Mouse (Mus musculus): ENCODE measurements around the gene Uso1.

The Uso1 gene

DNA sequence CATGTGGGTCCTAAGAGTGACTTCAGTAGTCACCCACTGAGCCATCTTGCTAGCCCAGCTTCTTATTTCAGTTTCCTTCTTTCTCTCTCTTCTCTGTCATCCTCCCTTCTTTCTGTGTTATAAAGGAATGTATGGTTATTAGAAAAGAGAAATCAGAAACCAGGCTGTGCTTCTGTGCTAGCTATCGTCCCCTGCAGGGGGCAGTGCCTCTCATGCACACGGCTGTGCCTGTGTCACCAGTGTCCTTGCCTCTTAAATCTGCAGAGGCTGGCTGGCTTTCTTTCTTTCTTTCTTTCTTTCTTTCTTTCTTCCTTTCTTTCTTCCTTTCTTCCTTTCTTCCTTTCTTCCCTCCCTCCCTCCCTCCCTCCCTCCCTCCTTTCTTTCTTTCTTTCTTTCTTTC lies 58.0 kb downstream of the Uso1 start:
- DNase-seq (ENCODE audit: inconsistent ontology term) = peak; percentile 21

- DNase-seq (ENCODE audit: inconsistent ontology term) = no peak
Observed at GRCm38 (mm10) chr5:92196895-92197811, 59.4 kb downstream of the Uso1 start.

DNA sequence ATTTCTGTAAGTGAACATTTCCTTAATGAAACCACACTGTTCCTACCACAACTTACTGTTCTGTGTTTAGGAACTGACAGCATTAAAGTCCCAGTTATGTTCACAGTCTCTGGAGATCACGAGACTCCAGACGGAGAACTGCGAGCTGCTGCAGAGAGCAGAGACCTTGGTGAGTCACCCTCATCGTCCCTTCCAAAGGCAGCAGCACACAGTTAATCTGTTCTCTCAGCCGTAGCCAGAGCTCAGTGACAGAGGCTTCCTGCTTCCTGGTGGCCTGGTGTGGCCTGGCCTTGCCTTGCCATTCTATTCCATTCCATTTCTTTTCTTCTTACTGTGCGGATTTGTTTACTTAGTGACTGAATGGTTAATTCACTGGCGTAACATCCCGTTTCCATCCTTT lies 60.5 kb downstream of the Uso1 start:
- DNase-seq (ENCODE audit: inconsistent ontology term) = no peak

DNA sequence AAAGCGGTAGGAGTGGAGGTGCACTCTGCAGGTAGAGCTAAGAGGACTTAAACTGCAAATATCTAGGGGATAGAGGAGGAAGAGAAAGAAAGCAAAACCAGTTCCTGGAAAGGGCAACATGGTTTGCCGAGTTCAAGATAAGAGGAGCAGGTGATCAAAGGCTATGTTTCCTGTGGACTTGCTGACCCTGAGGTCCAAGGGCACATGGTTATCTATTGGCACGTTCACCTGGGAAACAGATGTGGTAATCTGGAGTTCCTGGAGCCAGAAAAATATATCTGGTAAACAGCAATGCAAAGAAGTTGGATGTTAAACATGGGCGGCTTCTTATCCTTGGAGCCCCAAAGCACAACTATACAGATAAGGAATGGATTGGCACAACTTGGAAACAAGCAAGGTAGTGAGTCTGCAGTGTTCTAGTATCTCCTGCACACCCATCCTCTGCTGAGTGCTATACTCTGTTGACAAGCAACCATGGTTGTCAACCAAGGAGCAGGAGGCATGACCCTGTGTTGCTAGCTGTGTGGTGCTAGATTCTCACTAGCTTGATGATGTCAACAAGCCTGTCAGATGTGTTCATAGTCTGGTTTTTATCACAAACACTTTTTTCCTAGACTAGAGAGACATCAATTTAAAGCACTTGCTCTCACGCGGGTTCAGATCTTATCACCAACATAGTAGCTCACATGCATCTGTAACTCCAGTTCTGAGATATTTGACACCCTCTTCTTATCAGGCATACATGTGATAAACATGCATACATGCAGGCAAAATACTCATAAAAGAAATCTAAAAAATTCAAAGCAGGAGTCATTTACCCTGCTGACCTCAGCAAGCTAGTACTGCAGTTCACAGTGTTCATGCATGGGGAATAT lies 66.7 kb downstream of the Uso1 start:
- DNase-seq (ENCODE audit: inconsistent ontology term) = no peak

DNA sequence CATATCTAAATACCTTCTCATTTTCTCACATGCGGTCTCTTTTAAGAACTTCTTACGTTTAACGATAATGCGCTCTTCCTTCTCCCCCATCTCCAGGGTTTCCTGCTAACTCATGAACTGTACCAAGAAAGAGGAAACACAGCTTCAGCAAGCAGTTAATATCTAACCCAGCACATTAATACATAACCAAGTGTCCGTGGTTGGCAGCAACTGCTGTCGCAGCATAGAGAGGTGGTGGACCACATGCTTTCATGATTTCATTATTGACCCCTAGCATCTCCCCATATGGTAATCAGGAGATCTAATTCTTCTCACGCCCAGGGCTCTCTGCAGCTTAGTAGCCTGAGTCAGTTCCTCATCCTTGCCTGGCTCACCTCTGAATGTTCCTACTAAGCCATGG lies 67.4 kb downstream of the Uso1 start:
- no peak for DNase-seq (ENCODE audit: inconsistent ontology term)

DNA sequence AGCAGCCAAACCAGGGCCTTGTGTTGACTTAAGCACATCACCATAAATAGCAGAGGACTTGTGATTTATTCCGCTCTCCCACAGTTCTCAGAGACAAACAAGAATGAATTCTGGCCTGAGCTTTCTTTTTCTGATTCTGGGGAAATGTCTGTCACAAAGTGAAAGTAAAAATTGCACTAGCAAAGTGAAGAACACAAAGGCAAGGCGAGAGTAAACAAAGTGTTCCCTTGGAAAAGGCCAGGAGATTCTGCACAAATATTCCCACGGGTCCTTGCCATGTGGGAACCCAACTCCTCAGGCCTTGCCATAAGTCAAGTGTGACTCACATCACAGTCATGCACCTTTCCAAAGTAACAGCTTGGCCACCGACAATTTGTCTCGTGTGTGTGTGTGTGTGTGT lies 68.0 kb downstream of the Uso1 start:
- no peak for DNase-seq (ENCODE audit: inconsistent ontology term)

DNA sequence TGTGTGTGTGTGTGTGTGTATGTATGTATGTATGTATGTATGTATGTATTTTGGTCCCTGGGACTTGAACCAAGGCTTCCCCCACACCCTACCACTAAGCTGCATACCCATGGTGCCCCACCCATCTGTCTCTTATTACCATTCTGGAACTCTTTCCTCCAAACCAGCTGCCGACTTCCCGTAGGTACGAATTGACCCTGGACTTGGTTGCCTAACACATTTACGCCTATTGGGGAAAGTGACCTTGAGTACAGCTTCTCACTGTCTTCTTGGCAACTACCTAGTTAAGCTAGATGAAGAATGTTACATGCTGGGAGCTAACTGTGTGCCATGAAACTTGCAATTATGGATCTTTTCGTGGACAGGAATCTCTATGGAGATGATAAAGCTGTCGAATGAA lies 68.4 kb downstream of the Uso1 start:
- no peak for DNase-seq (ENCODE audit: inconsistent ontology term)

DNA sequence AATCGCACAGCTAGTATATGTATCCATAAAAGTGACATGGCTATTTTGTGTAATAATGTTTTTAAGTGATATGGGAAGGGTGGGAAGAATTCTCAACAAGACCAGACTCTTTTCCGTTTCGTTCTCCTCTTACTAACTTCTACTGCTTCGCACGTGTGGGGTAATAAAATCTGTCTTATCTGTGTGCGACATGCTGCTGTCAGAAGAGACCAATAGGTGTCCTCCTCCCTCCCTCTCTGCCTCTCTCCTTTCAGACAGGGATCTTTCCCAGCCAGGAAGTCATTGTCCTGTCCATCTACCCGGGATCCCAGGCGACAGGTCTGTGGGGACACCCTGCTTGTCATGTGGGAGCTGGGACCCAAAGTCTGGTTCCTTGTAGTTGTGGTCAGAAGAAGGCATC lies 72.5 kb downstream of the Uso1 start:
- DNase-seq (ENCODE audit: inconsistent ontology term) = no peak

DNA sequence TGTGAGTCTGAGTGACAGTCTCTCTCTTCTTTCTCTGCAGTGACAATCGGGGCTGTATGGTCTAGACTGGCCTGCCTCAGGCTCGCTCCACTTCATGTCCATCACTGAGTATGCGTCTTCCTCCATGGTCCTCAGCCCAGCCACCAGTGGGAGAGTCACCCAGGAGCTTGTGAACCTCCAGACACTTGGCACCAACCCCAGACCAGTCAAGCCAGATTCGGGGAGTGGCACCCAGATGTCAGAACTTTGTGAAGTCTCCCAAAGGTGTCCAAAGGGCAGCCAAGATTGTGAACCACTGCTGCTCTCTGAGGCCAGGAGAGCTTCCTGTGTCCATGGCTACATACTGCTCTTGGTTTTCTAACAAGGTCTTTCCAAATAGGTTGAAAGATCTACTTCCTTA lies 74.5 kb downstream of the Uso1 start:
- no peak for DNase-seq (ENCODE audit: inconsistent ontology term)

- DNase-seq (ENCODE audit: inconsistent ontology term) = no peak
Observed at GRCm38 (mm10) chr5:92215308-92215707, 77.6 kb downstream of the Uso1 start, which contains the start of gene U90926. U90926 (minus strand) TSS chr5:92215408.

GRCm38 (mm10) chr5:92218915-92219793 lies 81.4 kb downstream of the Uso1 start:
- DNase-seq (ENCODE audit: inconsistent ontology term) = peak; percentile 12

GRCm38 (mm10) chr5:92219826-92220225 lies 82.1 kb downstream of the Uso1 start:
- peak; percentile 85 for DNase-seq (ENCODE audit: inconsistent ontology term)

- peak; percentile 80 for DNase-seq (ENCODE audit: inconsistent ontology term)
Observed at GRCm38 (mm10) chr5:92220287-92220902, 82.7 kb downstream of the Uso1 start.

DNA sequence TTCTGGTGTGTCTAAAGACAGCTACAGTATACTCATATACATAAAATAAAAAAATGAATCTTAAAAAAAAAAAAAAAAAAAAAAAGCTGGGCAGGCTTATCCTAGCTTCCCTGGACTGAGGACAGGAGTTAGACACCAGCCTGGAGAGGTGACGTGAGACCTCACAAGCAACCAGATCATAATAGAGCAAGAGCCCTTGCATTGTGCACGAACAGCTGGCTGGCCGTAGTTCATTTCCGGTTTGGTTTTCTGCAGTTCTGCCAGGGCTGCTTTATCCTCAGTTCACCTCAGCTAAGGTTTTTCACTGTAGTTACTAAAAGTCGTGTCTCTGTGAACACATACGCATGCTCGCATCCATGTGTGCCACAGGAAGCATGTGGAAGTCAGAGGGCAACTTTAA lies 90.0 kb downstream of the Uso1 start:
- DNase-seq (ENCODE audit: inconsistent ontology term) = no peak

DNA sequence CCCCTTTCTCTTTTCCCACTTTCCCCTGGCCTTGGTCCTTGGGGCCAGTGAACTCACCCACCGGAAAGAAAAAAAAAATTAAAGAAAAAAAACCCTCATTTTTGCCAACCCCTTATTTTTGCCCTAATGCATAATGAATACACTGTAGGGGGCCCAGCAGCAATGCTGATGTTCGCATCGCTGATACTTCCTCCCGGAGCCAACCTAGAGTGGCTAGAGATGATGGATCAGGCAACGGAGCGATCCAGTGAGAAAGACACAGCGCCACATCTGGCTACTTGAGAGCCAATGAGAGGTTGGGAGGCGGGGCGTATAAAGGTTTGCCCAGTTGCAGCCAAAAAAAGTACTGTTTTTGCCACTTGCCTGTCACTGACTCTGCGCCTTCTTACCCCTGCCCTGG lies 91.0 kb downstream of the Uso1 start:
- DNase-seq (ENCODE audit: inconsistent ontology term) = no peak

DNA sequence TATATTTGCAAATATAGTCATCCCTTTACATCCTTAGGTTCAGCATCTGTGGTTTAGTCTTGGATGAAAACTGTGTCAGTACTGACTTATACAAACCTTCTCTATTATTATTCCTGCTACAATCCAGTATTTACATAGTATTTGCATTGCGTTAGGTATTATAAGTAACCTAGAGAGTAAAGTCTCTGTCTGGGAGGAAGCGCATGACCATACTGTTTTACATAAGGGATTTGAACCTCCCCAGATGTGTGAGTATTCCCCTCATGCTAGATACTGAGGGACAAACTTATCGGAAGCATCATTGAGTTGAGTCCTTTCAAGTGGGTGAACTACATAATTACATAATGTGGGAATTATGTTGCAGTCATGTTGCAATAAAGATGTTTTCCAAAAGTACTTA lies 91.8 kb downstream of the Uso1 start:
- no peak for DNase-seq (ENCODE audit: inconsistent ontology term)

DNA sequence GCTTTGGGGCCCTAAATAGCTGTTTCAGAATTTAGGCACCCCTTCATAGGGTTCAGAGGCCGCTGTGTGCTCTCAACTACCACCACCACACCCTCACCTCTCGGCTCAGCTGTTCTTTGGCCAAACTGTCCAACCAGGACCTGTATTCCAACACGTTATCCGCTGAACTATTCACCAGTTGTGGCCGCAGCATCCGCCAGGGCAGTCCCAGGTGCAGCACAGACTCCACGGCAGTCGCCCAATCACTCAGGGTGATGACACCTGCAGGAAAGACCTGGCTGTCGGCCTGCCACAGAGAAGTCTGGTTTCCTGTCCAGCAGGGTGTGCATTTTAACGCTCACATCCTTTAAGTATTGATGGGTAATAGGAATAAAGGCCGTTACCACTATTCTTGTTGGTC lies 92.6 kb downstream of the Uso1 start:
- no peak for DNase-seq (ENCODE audit: inconsistent ontology term)

DNA sequence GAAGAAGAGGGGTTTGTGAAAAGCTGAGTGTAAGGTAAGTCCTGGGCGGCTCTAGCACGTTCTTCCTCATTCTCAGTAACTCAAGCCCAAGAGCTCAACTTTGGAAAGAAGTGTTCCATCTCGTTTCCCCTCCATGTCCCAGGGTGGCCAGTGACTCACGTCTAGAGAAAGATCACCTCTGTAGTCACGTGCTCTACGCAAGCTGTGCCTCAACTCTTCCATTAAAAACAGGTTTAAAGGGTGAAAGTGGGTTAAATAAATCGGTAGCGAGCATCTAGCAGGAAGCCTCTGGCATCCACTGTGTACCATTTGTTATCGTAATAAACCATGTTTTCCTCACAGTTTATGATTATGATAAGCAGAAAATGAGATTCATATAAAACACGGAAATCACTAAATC lies 94.1 kb downstream of the Uso1 start:
- no peak for DNase-seq (ENCODE audit: inconsistent ontology term)

GRCm38 (mm10) chr5:92233366-92233765 lies 95.6 kb downstream of the Uso1 start:
- DNase-seq (ENCODE audit: inconsistent ontology term) = no peak

DNA sequence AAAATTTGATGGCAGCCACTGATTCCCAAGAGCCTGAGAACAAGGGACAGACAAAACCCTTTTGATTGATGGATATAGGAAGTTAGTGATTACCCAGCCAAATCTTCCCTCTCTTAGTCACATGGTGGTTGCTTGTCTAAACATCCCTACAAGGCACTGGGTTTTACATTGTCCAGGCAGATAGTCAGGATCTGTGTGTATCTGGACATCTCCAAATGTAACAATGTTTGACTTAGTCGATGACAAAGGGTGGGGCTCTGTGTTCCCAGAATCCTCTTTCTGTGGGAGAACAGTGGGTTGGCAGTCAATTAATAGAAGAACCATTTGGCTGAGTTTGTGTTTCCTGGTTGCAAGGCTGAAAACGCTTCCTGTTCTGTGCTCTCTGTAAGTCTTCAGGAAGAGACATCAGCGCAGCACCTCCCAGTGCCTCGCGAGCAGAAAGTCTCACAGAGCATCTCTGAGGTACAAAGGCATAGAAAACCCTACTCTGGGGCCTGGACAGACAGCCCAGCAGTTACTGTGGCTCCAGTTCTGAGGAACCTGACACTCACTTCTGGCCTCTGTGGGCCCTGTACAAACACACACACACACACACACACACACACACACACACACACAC lies 97.3 kb downstream of the Uso1 start:
- no peak for DNase-seq (ENCODE audit: inconsistent ontology term)

All from Muller cell, postnatal 12 days (primary cell).